Mouse (Mus musculus) cerebral cortex, adult 2 months (tissue): ENCODE data around the gene Marcksl1.

Experiments
- WGBS: fragments of 180-500 bp; shearing (Covaris S2); methylation state at CpG from one replicate; pipeline ENCODE4 v1.1.7; 2018; 5-methylcytosine and 5-hydroxymethylcytosine counted together

The Marcksl1 gene

GRCm38 (mm10) chr4:129556532-129557223 lies 43.3 kb downstream of the Marcksl1 start:
- WGBS, result 9% methylated on average over 33 of the region's 33 CpGs

- WGBS, result 85% methylated on average over 9 of the region's 9 CpGs
These were observed 44.0 kb downstream of the Marcksl1 start for GRCm38 (mm10) chr4:129557256-129557808.

GRCm38 (mm10) chr4:129558321-129558955 lies 45.1 kb downstream of the Marcksl1 start:
- 90% methylated on average over 12 of the region's 12 CpGs for WGBS

GRCm38 (mm10) chr4:129561184-129561583 lies 47.8 kb downstream of the Marcksl1 start:
- 91% methylated on average over 5 of the region's 5 CpGs for WGBS

GRCm38 (mm10) chr4:129563718-129564117 lies 50.3 kb downstream of the Marcksl1 start:
- WGBS, result 84% methylated on average over 8 of the region's 8 CpGs

- 88% methylated on average over 6 of the region's 6 CpGs for WGBS
These were observed 51.8 kb downstream of the Marcksl1 start for GRCm38 (mm10) chr4:129565139-129565538.
